Mouse (Mus musculus): ENCODE data around the gene H2-M3.
"Not testable (repeated sequence)": the region's sequence is repeated elsewhere in the genome, so short reads cannot be mapped to it uniquely, and the experiment has no call there.

The H2-M3 gene

GRCm38 (mm10) chr17:37270058-37270701 lies at the start of gene H2-M3:
Gene H2-M3 (plus strand): TSS chr17:37270220.
- peak; percentile 74 for DNase-seq

- no peak for DNase-seq
These were observed 48.1 kb upstream of the H2-M3 start for GRCm38 (mm10) chr17:37221879-37222278.

- not testable (repeated sequence) for DNase-seq
These were observed 32.8 kb upstream of the H2-M3 start, which contains the start of gene Olfr97 for GRCm38 (mm10) chr17:37237230-37237629. Gene Olfr97 (minus strand): TSS chr17:37237330.

GRCm38 (mm10) chr17:37242198-37242597 lies 27.8 kb upstream of the H2-M3 start:
- DNase-seq, result no peak

GRCm38 (mm10) chr17:37246715-37247114 lies 23.3 kb upstream of the H2-M3 start:
- no peak for DNase-seq

GRCm38 (mm10) chr17:37249460-37249859 lies 20.6 kb upstream of the H2-M3 start:
- no peak for DNase-seq

GRCm38 (mm10) chr17:37250544-37250943 lies 19.5 kb upstream of the H2-M3 start:
- DNase-seq, result peak; percentile 14

GRCm38 (mm10) chr17:37263626-37264025 lies 6.4 kb upstream of the H2-M3 start, which contains the start of gene Olfr98:
Gene Olfr98 (minus strand): TSS chr17:37263749.
- no peak for DNase-seq

GRCm38 (mm10) chr17:37270702-37271092 lies 677 bp downstream of the H2-M3 start:
- DNase-seq, result peak; percentile 18

GRCm38 (mm10) chr17:37275626-37276248 lies 5.7 kb downstream of the H2-M3 start:
- DNase-seq, result no peak

- no peak for DNase-seq
These were observed 6.6 kb downstream of the H2-M3 start for GRCm38 (mm10) chr17:37276573-37276972.

- no peak for DNase-seq
These were observed 10.3 kb downstream of the H2-M3 start for GRCm38 (mm10) chr17:37280331-37280730.

- DNase-seq, result no peak
These were observed 13.3 kb downstream of the H2-M3 start, which contains the start of gene Olfr99 for GRCm38 (mm10) chr17:37283360-37283759. Gene Olfr99 (minus strand): TSS chr17:37283460.

GRCm38 (mm10) chr17:37304213-37304612 lies 34.2 kb downstream of the H2-M3 start, which contains the start of gene Olfr101:
Gene Olfr101 (minus strand): TSS chr17:37304313.
- no peak for DNase-seq

- no peak for DNase-seq
These were observed 38.5 kb downstream of the H2-M3 start for GRCm38 (mm10) chr17:37308483-37308882.

GRCm38 (mm10) chr17:37310146-37310699 lies 40.2 kb downstream of the H2-M3 start:
- no peak for DNase-seq

- no peak for DNase-seq
These were observed 46.9 kb downstream of the H2-M3 start, which contains the start of gene Olfr102 for GRCm38 (mm10) chr17:37316954-37317353. Gene Olfr102 (minus strand): TSS chr17:37317054.
